Mouse (Mus musculus): ENCODE results near the gene Usp16.
"Not testable (repeated sequence)": the region's sequence is repeated elsewhere in the genome, so short reads cannot be mapped to it uniquely, and the experiment has no call there.

Usp16 gene

DNA sequence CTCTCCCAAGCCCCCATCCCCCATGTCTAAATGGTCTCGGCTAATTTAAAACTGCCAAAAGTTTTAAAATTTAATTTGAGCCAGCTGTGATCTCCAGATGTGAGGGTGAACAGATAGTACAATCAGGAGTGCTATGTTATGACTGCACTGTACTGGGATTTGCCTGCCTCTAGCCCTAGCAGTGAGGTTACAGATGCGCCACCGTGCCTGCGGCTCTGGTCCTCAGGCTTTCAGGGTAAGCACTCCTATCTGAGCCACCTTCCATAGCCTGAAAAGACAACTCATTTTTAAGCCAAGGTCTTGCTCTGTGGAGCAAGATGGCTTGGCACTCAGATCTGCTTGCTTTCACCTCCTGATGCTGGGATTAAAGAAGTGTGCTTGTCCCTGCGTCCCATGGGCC is 29.9 kb downstream of the Usp16 start:
- DNase-seq (ENCODE audit: inconsistent age in 2 of 2, low spot score in 1 of 2): no peak

DNA sequence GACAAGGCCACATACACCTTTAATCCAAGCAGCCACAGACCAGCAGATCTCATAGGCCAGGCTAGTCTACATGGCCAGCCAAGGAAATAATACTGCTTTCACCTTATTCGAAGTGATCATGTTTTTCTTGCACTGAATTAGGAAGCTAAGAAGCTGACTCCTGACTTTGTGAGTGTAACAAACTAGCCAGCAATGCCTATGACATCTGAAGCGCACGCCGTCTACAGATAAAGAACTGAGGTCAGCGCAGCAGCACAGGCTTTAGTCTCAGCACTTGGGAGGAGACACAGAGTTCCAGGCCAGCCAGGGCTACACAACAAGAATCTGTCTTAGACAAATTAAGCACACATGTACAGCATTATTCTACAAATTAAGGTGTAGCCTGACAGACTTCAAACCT is 32.2 kb downstream of the Usp16 start:
- DNase-seq (ENCODE audit: inconsistent age in 2 of 2, low spot score in 1 of 2): no peak

GRCm38 (mm10) chr16:87488605-87489004 is 34.1 kb downstream of the Usp16 start:
- DNase-seq (ENCODE audit: inconsistent age in 2 of 2, low spot score in 1 of 2): no peak

DNA sequence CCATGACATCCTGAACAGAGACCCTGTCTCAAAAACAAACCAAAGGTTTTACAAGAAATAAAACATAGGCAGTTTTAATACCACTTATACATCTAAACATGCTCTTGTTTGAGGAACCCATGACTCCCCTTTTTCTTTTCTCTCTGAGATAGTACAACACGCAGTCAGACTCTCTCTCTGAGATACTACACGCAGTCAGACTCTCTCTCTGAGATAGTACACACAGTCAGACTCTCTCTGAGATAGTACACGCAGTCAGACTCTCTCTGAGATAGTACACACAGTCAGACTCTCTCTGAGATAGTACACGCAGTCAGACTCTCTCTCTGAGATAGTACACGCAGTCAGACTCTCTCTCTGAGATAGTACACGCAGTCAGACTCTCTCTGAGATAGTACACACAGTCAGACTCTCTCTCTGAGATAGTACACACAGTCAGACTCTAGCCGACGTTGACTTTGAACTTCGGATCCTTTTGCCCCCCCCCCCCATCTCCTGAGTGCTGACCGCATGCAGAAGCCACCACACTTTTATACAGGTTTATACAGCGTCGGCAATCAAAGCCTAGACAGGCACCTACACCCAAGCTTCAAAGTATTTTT is 37.8 kb downstream of the Usp16 start:
- not testable (repeated sequence) for DNase-seq (ENCODE audit: inconsistent age in 2 of 2, low spot score in 1 of 2)

GRCm38 (mm10) chr16:87494955-87495655 is 40.6 kb downstream of the Usp16 start:
- no peak for DNase-seq (ENCODE audit: inconsistent age in 2 of 2, low spot score in 1 of 2)

- DNase-seq (ENCODE audit: inconsistent age in 2 of 2, low spot score in 1 of 2): peak; percentile 97 to 98
Measured at GRCm38 (mm10) chr16:87495716-87496447, 41.4 kb downstream of the Usp16 start, which contains the start of gene Cct8. Gene Cct8 (minus strand): TSS chr16:87495873.

DNA sequence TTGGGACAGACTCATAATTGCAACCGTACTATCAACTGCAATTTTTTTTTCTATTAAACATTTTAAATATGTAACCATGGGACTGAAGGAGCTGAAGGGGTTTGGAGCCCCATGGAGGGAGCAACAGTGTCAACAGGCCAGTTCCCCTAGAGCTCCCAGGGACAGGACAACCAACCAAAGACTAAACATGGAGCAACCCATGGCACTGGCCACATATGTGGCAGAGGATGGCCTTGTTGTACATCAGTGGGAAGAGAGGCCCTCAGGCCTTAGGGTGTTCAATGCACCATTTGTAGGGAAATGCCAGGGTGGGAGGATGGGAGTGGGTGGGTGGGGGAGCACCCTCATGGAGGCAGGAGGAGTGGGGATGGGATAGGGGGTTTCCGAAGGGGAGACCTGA is 42.2 kb downstream of the Usp16 start:
- no peak for DNase-seq (ENCODE audit: inconsistent age in 2 of 2, low spot score in 1 of 2)

- no peak for DNase-seq (ENCODE audit: inconsistent age in 2 of 2, low spot score in 1 of 2)
Measured at GRCm38 (mm10) chr16:87497171-87497570, 42.7 kb downstream of the Usp16 start.

- DNase-seq (ENCODE audit: inconsistent age in 2 of 2, low spot score in 1 of 2): no peak
Measured at GRCm38 (mm10) chr16:87499556-87499955, 45.1 kb downstream of the Usp16 start.

DNA sequence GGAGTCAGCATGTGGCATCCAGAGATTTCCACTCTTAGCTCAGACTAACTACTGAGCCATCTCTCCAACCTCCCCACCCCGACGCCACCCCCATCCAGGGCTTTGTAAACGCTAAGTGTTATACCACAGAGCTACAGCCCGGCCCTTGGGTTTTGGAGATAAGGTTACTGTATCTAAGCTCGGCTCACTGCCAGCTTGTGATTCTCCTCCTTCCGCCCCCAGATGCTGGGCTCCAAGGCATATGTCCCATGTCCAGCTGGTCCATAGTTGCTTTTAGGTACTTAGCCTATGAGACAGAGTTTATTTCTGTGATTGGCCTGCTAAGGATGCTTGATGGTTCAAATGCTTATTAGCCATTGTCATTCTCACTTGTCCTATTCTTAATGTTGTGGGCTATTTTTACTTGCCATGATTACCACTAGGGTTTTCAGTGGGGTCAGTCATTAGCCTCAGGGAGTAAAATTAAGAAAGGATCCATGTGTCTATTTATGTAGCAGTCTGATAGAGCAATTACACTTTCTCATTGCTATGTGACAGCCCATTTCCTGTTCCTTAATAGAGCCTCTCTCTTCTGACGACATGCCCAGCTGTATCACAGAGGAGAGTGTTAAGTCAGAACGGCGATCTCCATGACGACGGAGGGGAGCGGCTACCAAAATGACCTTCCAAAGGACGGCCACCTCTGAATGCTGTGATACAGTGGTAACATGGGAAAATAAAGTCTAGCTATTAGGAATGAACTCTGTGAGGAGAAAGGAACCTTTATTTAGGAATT is 47.0 kb downstream of the Usp16 start:
- peak; percentile 29 to 66 for DNase-seq (ENCODE audit: inconsistent age in 2 of 2, low spot score in 1 of 2)

DNA sequence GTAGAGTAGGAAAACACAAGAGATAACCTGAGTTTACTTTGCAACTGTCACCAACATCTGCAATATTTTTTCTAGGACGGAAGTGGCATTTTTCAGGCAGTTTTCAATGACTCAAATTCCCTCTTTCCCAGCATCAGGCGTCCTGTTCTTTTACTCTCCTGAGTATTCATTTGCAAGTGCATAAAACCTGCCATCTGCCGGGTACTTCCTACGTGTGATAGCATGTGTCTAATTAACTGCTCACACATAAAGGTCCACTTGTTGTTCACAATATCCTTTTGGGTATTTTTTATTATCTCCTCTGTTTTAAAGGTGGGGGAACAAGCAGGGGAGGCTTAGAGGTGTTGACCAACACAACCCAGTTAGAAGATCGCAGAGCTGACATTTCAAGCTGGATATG is 57.2 kb downstream of the Usp16 start:
- DNase-seq (ENCODE audit: inconsistent age in 2 of 2, low spot score in 1 of 2): no peak

DNA sequence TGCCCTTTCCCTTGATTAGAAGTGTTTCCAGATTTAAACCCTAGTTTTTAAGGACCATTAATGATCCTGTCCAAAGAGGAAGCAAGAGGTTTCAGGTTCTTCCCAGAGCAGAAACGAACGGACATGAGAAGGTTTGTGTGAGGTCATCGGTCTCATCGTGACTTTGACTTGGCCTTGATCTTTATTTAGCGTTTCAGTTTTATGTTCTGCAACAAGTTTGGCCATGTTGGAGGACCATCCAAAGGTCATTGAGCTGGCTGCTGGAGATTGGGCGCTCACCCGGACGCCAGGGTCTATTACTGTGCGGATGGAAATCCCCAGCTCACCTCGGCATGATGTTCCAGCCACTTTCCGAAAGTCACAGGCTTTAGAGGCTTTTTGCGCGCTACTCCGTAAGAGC is 57.8 kb downstream of the Usp16 start:
- peak; percentile 25 to 63 for DNase-seq (ENCODE audit: inconsistent age in 2 of 2, low spot score in 1 of 2)

DNA sequence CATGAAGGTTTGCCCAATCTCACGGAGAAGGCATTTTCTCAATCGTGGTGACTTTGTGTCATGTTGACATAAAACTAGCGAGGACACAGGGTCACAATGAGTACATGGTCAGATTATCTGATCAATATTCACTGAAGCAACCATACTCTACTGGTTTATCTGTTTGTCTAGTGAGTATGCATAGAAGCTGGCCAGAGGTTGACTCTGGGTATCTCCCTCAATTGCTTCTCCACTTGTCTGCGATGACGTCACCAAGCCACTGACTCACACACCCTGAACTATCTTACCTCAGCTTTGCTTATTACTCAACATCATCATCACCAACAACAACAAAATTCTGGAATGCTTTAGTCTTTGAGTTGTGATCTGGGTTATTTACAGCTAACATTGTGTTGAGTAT is 69.7 kb downstream of the Usp16 start:
- DNase-seq (ENCODE audit: inconsistent age in 2 of 2, low spot score in 1 of 2): peak in 1 of 2 experiments; percentile 47

DNA sequence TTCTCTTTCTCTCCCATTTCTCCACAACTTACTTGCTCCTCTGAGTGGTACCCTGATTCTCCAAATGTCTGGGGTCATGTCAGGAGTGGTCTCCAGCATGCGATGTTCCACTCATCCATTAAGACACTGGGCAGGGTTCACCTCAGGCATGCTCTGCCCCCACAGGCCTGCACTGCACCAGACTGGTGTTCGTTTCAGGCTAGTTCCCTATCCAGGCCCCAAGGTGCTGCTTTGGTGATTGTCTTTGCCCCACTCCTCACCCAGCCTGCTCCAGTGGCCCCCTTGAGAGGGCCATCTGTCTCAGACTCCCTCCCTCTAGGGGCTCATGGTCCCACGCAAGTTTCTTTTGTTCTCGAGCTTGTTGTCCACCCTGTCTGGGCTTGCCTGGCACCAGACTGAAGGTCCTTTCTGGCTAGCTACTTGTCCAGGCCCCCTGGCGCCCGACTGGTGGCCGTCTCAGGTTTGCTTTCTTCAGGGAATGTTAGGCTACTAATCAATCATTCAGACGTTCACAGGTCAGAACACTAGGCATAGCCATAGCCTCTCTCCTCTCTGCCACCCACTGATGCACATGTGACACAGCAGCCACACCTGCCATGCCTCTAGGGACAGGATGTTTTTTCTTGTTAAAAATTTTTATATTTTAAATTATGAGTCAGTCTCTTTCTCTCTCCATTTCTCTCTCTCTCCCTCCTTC is 73.2 kb downstream of the Usp16 start:
- DNase-seq (ENCODE audit: inconsistent age in 2 of 2, low spot score in 1 of 2): no peak

- no peak for DNase-seq (ENCODE audit: inconsistent age in 2 of 2, low spot score in 1 of 2)
Measured at GRCm38 (mm10) chr16:87528755-87529154, 74.3 kb downstream of the Usp16 start.

Data from adrenal gland, adult (tissue).